Mouse (Mus musculus) stomach, postnatal 0 days (tissue): ENCODE results near the gene Sertad1. TPM values are rescaled to one million over a fixed set of nuclear protein-coding genes. Genes with fewer than 3 reads are reported as not detected.

ENCODE experiments used
- ATAC-seq: fragments of 200-750 bp; cut with Nextera tagmentation; 2 replicates; pipeline ENCODE4 v1.8.0; 2017; ENCODE audit not compliant: low FRiP score, low TSS enrichment
- DNase-seq: peaks from one replicate; pipeline ENCODE4 v3.0.0-alpha.2; 2016; ENCODE audit warnings: low spot score
- H3K27ac ChIP-seq: fragments of 300-500 bp; sonication (generic); replicated peaks from 2 replicates; pipeline ENCODE4 v1.5.1; 2014; ENCODE audit warnings: mild to moderate bottlenecking, control low read depth
- H3K27me3 ChIP-seq: fragments of 300-500 bp; sonication (generic); 2 replicates; pipeline ENCODE4 v1.6.1; 2014; ENCODE audit warnings: low read length; ENCODE audit not compliant: control insufficient read depth, insufficient read depth
- H3K36me3 ChIP-seq: fragments of 300-500 bp; sonication (generic); 2 replicates; pipeline ENCODE4 v1.6.1; 2014; ENCODE audit warnings: low read length, mixed read lengths; ENCODE audit not compliant: control insufficient read depth, insufficient read depth
- H3K4me1 ChIP-seq: fragments of 300-500 bp; sonication (generic); replicated peaks from 2 replicates; pipeline ENCODE4 v1.6.1; 2014; ENCODE audit warnings: antibody characterized with exemption; ENCODE audit not compliant: control insufficient read depth, insufficient read depth
- H3K4me2 ChIP-seq: fragments of 300-500 bp; sonication (generic); replicated peaks from 2 replicates; pipeline ENCODE4 v1.6.1; 2014; ENCODE audit warnings: low read depth, mild to moderate bottlenecking, control low read depth, moderate library complexity
- H3K4me3 ChIP-seq: fragments of 300-500 bp; sonication (generic); 2 replicates; pipeline ENCODE4 v1.5.1; 2014; ENCODE audit warnings: low read depth, low read length, control low read depth
- H3K9ac ChIP-seq: fragments of 300-500 bp; sonication (generic); 2 replicates; pipeline ENCODE4 v1.6.1; 2014; ENCODE audit warnings: mild to moderate bottlenecking, low read length, control low read depth, mixed read lengths
- H3K9me3 ChIP-seq: fragments of 300-500 bp; sonication (generic); 2 replicates; pipeline ENCODE4 v1.6.1; 2016; ENCODE audit warnings: low read length; ENCODE audit not compliant: control insufficient read depth
- CTCF ChIP-seq: IDR thresholded peaks from 2 replicates; pipeline ENCODE4 v1.5.1; 2016; ENCODE audit warnings: antibody characterized with exemption, low read depth, mild to moderate bottlenecking, moderate library complexity
- EP300 ChIP-seq: optimal IDR thresholded peaks from 2 replicates; pipeline ENCODE3; 2016; ENCODE audit warnings: antibody characterized with exemption
- whole genome bisulfite sequencing: fragments of 180-500 bp; shearing (Covaris S2); extraction: QIAGEN DNeasy Blood & Tissue Kit; methylation state at CpG from one replicate; pipeline ENCODE4 v1.1.7; 2014; 5-methylcytosine and 5-hydroxymethylcytosine counted together
- polyA plus RNA-seq: library from polyadenylated mRNA; unstranded; fragments of >200 nt; fragmentation: Nextera tagmentation; extraction: Ambion mirVana; gene quantifications from 2 replicates; pipeline ENCODE4 v1.2.1, GENCODE M21; 2015

Gene Sertad1
- polyA plus RNA-seq, 1 experiment from 2014 or later, result 53.0 TPM

DNA sequence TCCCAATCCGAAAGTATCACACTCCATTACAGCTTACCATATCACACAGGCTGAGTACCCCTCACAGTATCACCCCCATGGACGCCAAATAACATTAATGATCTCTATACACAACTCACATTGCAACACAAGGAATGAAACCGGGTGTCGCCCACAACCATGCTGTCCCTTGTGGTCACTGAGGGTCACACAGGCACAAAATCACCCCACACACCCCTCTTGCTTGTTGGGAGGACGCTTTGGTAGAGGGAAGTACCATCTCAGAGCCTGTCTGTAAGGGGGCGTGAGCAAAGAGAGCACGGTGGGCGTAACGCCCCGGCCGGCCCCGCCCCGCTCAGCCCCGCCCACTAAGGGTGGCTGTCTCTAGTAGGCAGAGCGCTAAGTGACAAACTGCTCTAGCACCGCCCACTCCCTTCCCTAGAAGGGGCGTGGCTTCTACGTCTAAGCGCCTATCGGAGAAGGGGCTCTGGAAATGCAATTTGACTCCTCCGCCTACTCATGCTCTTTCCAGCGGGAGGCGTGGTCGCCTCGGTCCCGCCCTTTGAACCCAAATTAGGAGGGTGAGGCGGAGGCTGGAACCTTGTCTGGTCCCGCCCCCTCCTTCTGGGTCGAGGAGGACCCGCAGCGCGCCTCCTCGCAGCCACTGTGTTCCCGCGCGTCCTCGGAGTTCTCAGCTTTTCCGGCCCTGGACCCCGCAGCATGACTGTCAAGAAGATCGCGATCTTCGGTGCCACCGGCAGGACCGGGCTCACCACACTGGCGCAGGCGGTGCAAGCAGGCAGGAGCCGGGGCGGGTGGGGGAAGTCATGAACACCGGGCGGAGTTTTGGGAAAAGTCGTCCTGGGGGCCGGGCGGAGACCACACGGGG lies 39.1 kb upstream of the Sertad1 start, which contains the start of the genes Sptbn4 and Blvrb:
Gene Sptbn4 (minus strand): TSS at position 268 of the 868 bp plus-strand sequence.
Gene Blvrb (plus strand): TSS at position 560 of the 868 bp plus-strand sequence.
- Histone ChIP-seq H3K36me3 (no peaks in the 10 kb centered on the region), H3K4me2 (peak within 1 kb of the TSS; percentile 95), H3K27ac (peak within 1 kb of the TSS; percentile 81), H3K27me3 (no peaks in the 10 kb centered on the region), H3K9me3 (no peaks in the 10 kb centered on the region), H3K9ac (peak within 1 kb of the TSS; percentile 71), H3K4me3 (peak within 1 kb of the TSS; percentile 65), H3K4me1 (peaks cover 3% of the 10 kb centered on the region; the same call in 1 of the 2 replicates)
- WGBS, result under 1% methylated on average over 54 of the region's 54 CpGs
- TF ChIP-seq EP300 (no peak), CTCF (peak; percentile 55)
- DNase-seq, result peak; percentile 99
- peak; percentile 94 for ATAC-seq

DNA sequence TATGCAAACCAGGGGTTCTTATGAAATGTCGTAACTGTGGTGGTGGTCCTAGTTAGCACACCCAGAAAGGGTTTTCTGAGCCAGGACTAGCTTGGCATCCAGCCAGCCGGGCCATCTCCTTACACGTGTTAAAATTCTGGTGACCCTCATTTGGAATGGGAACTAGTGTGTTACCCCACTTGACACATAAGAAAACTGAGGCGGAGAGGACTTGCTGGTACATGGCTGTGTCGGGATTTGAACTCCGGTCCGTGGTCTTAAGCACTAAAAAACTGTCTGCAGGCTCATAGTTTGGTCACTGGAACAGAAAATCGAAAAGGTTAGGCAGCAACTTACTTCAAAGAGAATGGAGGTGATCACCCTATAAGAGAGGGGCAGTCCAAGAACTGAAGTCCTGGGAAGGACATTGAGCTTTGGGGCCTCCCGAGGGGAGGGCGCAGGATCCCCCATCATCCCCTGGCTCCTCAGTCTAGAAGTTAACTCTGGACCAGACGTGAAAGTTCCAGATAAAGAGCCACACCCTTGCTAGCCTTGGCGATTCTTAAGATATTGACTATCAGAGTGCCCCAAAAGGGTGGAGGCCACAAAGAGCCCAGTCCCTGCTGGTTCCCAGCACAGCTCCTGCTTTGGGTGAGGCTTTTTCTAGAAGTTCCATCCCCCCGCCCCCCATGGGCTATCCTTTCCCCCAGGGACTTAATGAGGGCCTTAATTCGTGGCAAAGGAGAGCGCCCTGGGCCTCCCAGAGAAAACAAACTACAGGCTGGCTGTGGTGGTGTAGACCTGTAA lies 38.1 kb upstream of the Sertad1 start:
- Histone ChIP-seq H3K4me3 (peak overlapping the region; percentile 65), H3K27me3 (no peaks in the 10 kb centered on the region), H3K4me1 (peaks cover 3% of the 10 kb centered on the region; the same call in 1 of the 2 replicates), H3K27ac (peak overlapping the region; percentile 81), H3K9me3 (no peaks in the 10 kb centered on the region), H3K4me2 (peak overlapping the region; percentile 95), H3K9ac (peak overlapping the region; percentile 71), H3K36me3 (no peaks in the 10 kb centered on the region)
- no peak for TF ChIP-seq CTCF
- TF ChIP-seq EP300, result no peak
- WGBS, result 44% methylated on average over 15 of the region's 15 CpGs
- DNase-seq (peak; percentile 40), ATAC-seq (no peak)

DNA sequence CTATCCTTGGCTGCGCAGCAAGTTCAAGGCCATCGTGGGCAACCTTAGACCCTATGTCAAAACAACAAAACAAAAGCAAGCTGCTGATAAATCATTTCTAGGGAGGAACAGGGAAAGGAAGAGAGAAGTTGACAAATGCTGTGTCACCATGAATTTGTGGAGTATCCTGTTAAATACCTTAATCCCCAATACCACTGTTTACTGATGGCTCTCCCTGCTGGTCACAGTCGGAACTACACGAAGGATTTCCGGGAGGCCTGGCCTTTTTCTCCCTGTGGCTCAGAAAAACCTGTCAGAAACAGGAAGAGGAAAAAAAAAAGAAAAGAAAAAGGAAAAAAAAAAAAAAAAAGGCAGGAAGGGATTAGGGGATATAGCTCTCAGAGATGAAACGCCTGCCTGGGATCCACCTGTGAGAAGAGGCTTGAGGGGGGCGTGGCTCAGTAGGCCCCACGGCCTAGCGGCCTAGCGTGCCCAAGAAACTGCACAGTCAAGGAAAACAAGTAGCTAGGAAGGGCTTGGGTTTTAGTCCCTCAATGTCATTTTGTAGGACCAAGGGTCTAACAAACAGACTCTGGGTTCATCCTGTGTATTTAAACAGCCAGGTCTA lies 37.4 kb upstream of the Sertad1 start:
- no peak overlapping the region for H3K9ac ChIP-seq
- no peaks in the 10 kb centered on the region for H3K27me3 ChIP-seq
- DNase-seq (peak; percentile 86), ATAC-seq (no peak)
- no peaks in the 10 kb centered on the region for H3K36me3 ChIP-seq
- peaks cover 3% of the 10 kb centered on the region; the same call in 1 of the 2 replicates for H3K4me1 ChIP-seq
- WGBS, result 48% methylated on average over 10 of the region's 10 CpGs
- H3K9me3 ChIP-seq, result no peaks in the 10 kb centered on the region
- H3K4me3 ChIP-seq, result no peak overlapping the region
- TF ChIP-seq EP300, result no peak
- TF ChIP-seq CTCF, result peak; percentile 78
- peak overlapping the region; percentile 81 for H3K27ac ChIP-seq
- peak overlapping the region; percentile 95 for H3K4me2 ChIP-seq

DNA sequence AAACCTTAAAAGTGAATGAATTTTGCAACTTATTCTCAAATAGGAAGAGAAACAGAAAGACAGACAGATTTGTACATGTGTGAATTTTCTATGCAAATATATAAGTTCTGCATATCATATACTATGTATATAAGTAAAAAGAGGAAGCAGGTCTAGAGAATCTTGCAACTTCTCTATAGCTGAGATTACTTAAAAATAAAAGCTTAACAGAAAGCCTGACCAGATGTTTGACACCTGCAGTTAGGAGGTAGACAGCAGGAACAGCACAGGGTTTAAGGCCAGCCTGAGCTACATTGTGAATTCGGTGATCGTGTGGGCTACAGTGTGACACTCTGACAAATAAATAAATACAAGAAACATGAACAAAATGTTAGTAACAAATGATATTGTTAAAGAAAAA lies 35.4 kb upstream of the Sertad1 start:
- TF ChIP-seq CTCF (no peak), EP300 (no peak)
- no peak for ATAC-seq
- no peaks in the 10 kb centered on the region for H3K4me1 ChIP-seq
- no peaks in the 10 kb centered on the region for H3K36me3 ChIP-seq
- 97% methylated on average over 2 of the region's 2 CpGs for WGBS
- DNase-seq, result no peak
- H3K9ac ChIP-seq, result no peak overlapping the region
- no peak overlapping the region for H3K4me3 ChIP-seq
- H3K27ac ChIP-seq, result no peak overlapping the region
- no peaks in the 10 kb centered on the region for H3K27me3 ChIP-seq
- no peak overlapping the region for H3K4me2 ChIP-seq
- no peaks in the 10 kb centered on the region for H3K9me3 ChIP-seq

DNA sequence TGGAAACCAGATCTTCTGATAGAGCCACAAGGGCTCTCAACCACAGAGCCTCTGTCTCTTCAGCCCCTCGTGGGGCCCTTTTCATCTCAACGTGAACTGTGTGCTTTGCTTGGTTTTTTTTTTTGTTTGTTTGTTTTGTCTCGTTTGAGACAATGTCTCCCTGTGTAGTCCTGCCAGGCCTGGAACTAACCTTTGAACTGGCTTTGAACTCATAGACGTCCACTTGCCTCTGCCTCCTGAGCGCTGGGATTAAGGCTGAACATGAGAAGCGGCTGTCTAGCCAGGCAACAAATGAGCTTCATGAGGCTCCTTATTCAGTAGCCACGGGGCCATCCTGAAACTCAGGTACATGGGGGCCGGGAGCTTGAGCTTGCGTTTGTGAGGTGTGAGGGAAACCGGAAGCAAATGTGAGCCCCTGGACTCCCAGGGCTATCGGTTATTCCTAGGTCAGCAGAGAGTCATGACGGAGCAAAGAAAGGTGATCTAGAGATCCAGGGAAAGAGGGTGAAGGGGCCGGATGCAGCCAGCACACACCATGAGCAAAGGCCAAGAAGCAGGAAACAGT lies 34.4 kb upstream of the Sertad1 start:
- no peak overlapping the region for H3K4me3 ChIP-seq
- no peak for ATAC-seq
- 60% methylated on average over 13 of the region's 13 CpGs for WGBS
- no peaks in the 10 kb centered on the region for H3K9me3 ChIP-seq
- H3K4me2 ChIP-seq, result no peak overlapping the region
- no peak overlapping the region for H3K9ac ChIP-seq
- DNase-seq, result no peak
- H3K36me3 ChIP-seq, result no peaks in the 10 kb centered on the region
- H3K27me3 ChIP-seq, result no peaks in the 10 kb centered on the region
- no peak overlapping the region for H3K27ac ChIP-seq
- TF ChIP-seq EP300, result no peak
- no peak for TF ChIP-seq CTCF
- no peaks in the 10 kb centered on the region for H3K4me1 ChIP-seq
